Comparison of ENCODE assay signal across 10 mouse cellular contexts in the genomic region with DNA sequence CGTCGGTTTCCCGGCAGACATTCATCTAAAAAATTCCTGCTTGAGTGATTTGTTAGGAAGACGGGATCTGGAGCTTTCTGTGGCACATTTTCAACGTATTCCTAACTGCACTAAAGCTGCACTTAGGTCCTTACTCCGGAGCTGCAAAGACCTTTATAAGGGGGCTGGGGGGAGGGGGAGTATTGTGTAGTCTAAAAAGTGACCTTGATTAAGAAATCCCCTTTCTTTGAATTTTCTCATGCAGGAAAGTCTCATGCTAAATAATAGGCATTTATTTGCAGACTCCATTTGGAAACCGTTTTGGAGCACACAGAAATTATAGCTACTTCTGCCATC.
DNase-seq lines count a peak whose midpoint lies in the region; ATAC-seq lines count a peak whose summit lies in the region.
"Had no signal": no experiment of that assay in that cellular context is flagged by ENCODE, and none has a peak within 500 bp of the region (broad histone marks: within the 10 kb centered on the region; RNA-seq: fewer than 3 reads in every experiment).

No protein-coding gene starts in this region.

- WGBS in heart, embryonic 16.5 days, result 43% methylated on average over 7 of the region's 7 CpGs
- WGBS in neural tube, embryonic 13.5 days, result 60% methylated on average over 7 of the region's 7 CpGs
- WGBS in limb, embryonic 11.5 days, result 7% methylated on average over 7 of the region's 7 CpGs

- H3K4me3 ChIP-seq in heart, embryonic 16.5 days (ENCODE audit: low read length), result no peak overlapping the region
- H3K4me3 ChIP-seq in neural tube, embryonic 13.5 days, result no peak overlapping the region
- no peak overlapping the region for H3K4me3 ChIP-seq in limb, embryonic 11.5 days (ENCODE audit: low read depth, low read length)

- no peaks in the 10 kb centered on the region for H3K9me3 ChIP-seq in heart, embryonic 16.5 days (replicated peaks; ENCODE audit: control insufficient read depth, low read length)
- no peaks in the 10 kb centered on the region for H3K9me3 ChIP-seq in neural tube, embryonic 13.5 days
- no peaks in the 10 kb centered on the region for H3K9me3 ChIP-seq in limb, embryonic 11.5 days (ENCODE audit: control insufficient read depth, low read length)

- peak overlapping the region; percentile 60 for H3K27ac ChIP-seq in heart, embryonic 16.5 days (ENCODE audit: low read length)
- no peak overlapping the region for H3K27ac ChIP-seq in neural tube, embryonic 13.5 days (replicated peaks)
- H3K27ac ChIP-seq in limb, embryonic 11.5 days (replicated peaks; ENCODE audit: low read depth, low read length), result peak overlapping the region; percentile 92

- H3K27me3 ChIP-seq in heart, embryonic 16.5 days (ENCODE audit: control insufficient read depth, insufficient read depth, low read length), result no peaks in the 10 kb centered on the region
- H3K27me3 ChIP-seq in neural tube, embryonic 13.5 days, result no peaks in the 10 kb centered on the region
- no peaks in the 10 kb centered on the region for H3K27me3 ChIP-seq in limb, embryonic 11.5 days (ENCODE audit: control insufficient read depth, insufficient read depth, low read length)

- no peak for DNase-seq in heart, postnatal 4 days
- DNase-seq in neural tube, embryonic 10.5 days (ENCODE audit: extremely low spot score, low spot score), result no peak
- no peak for DNase-seq in limb, embryonic 11.5 days (ENCODE audit: low spot score)
- no peak for DNase-seq in testis, postnatal 10 days (ENCODE audit: low spot score)
- DNase-seq in layer of hippocampus, postnatal 14 days (ENCODE audit: low spot score in 2 of 2), result no peak
- no peak for DNase-seq in thymus, postnatal 4 days

- ATAC-seq in heart, embryonic 16.5 days (replicated peaks; ENCODE audit: extremely low read depth, insufficient read depth, low FRiP score), result no peak
- no peak for ATAC-seq in neural tube, embryonic 13.5 days (ENCODE audit: low read depth)
- no peak for ATAC-seq in limb, embryonic 11.5 days (ENCODE audit: insufficient number of reproducible peaks, low FRiP score, low TSS enrichment, low read depth)
- ATAC-seq: forebrain, embryonic 14.5 days; midbrain, embryonic 16.5 days had no signal

- no peak overlapping the region for H3K9ac ChIP-seq in heart, embryonic 16.5 days (ENCODE audit: low read length)
- H3K9ac ChIP-seq in neural tube, embryonic 13.5 days, result no peak overlapping the region
- H3K9ac ChIP-seq in limb, embryonic 11.5 days (ENCODE audit: low read length), result peak overlapping the region; percentile 30; the same call in 1 of the 2 replicates

- peaks cover 17% of the 10 kb centered on the region for H3K4me1 ChIP-seq in heart, embryonic 16.5 days (ENCODE audit: control insufficient read depth, insufficient read depth, low read length)
- peaks cover 23% of the 10 kb centered on the region for H3K4me1 ChIP-seq in neural tube, embryonic 13.5 days (replicated peaks)
- peaks cover 34% of the 10 kb centered on the region for H3K4me1 ChIP-seq in limb, embryonic 11.5 days (ENCODE audit: control insufficient read depth, insufficient read depth, low read length)

- H3K36me3 ChIP-seq in heart, embryonic 16.5 days (ENCODE audit: control insufficient read depth, insufficient read depth), result no peaks in the 10 kb centered on the region
- no peaks in the 10 kb centered on the region for H3K36me3 ChIP-seq in neural tube, embryonic 13.5 days
- H3K36me3 ChIP-seq in limb, embryonic 11.5 days (ENCODE audit: control insufficient read depth, insufficient read depth, low read length), result no peaks in the 10 kb centered on the region

- H3K4me2 ChIP-seq in heart, embryonic 16.5 days (ENCODE audit: low read depth, low read length), result peak overlapping the region; percentile 6
- H3K4me2 ChIP-seq in neural tube, embryonic 13.5 days, result 0 out of 2 replicates have a peak overlapping the region, but pooled peaks have one; percentile 7
- H3K4me2 ChIP-seq in limb, embryonic 11.5 days (ENCODE audit: low read depth, severe bottlenecking), result peak overlapping the region; percentile 33; the same call in 1 of the 2 replicates
